In genomic region chr11:59226251-59226650, GRCm38 (mm10) we compare ENCODE assay signal across 8 mouse cellular contexts. TPM values are rescaled to one million over a fixed set of nuclear protein-coding genes. Genes with fewer than 3 reads are reported as not detected.
DNase-seq lines count a peak whose midpoint lies in the region; ATAC-seq lines count a peak whose summit lies in the region.

No protein-coding gene starts in this region.

- no peak for DNase-seq in heart, adult 9 months (ENCODE audit: low spot score in 2 of 2)
- no peak for DNase-seq in thymus, postnatal 36 days
- DNase-seq in urinary bladder, postnatal 4 days (ENCODE audit: low spot score in 2 of 2) = no peak
- no peak for DNase-seq in left cerebral cortex, adult 8-10 months (ENCODE audit: low spot score in 2 of 2)

- peak overlapping the region; percentile 88 for H3K4me2 ChIP-seq in heart, embryonic 14.5 days (ENCODE audit: low read length)
- peak overlapping the region; percentile 93 for H3K4me2 ChIP-seq in forebrain, embryonic 15.5 days (replicated peaks)

- H3K27ac ChIP-seq in heart, embryonic 14.5 days (replicated peaks in 1 of 2; ENCODE audit: control insufficient read depth in 1 of 2, insufficient read depth in 1 of 2, low read depth in 2 of 2, low read length in 2 of 2) = 0 out of 4 replicates have a peak overlapping the region, but pooled peaks of 1 of the 2 experiments have one; percentile 2
- 0 out of 2 replicates have a peak overlapping the region, but pooled peaks have one; percentile 2 for H3K27ac ChIP-seq in forebrain, embryonic 15.5 days (replicated peaks)
- H3K27ac ChIP-seq in macrophage = peak overlapping the region; percentile 96

- peak overlapping the region; percentile 89 to 99; a peak in 3 of 4 replicates for H3K4me3 ChIP-seq in heart, embryonic 14.5 days (ENCODE audit: control insufficient read depth in 1 of 2, insufficient read depth in 1 of 2, low read depth in 1 of 2, low read length in 2 of 2)
- peak overlapping the region; percentile 92 for H3K4me3 ChIP-seq in forebrain, embryonic 15.5 days
- peak overlapping the region; percentile 100 for H3K4me3 ChIP-seq in macrophage (ENCODE audit: inconsistent target)

- WGBS in heart, embryonic 14.5 days = 38% methylated on average over 3 of the region's 3 CpGs
- WGBS in forebrain, embryonic 15.5 days = 67% methylated on average over 3 of the region's 3 CpGs
- WGBS in macrophage (ENCODE audit: missing documents) = 35% methylated on average over 3 of the region's 3 CpGs

- ATAC-seq in heart, embryonic 14.5 days (ENCODE audit: insufficient number of reproducible peaks, insufficient read depth, low FRiP score, low read depth) = no peak
- peak; percentile 11 for ATAC-seq in CD4-positive, CD25-positive, alpha-beta regulatory T cell, adult 4 months
- no peak for ATAC-seq in forebrain, embryonic 15.5 days (replicated peaks)

- H3K9me3 ChIP-seq in heart, embryonic 14.5 days (ENCODE audit: control insufficient read depth, low read length) = no peaks in the 10 kb centered on the region
- no peaks in the 10 kb centered on the region for H3K9me3 ChIP-seq in forebrain, embryonic 15.5 days

- H3K27me3 ChIP-seq in heart, embryonic 14.5 days (ENCODE audit: control insufficient read depth, insufficient read depth, low read length) = no peaks in the 10 kb centered on the region
- no peaks in the 10 kb centered on the region for H3K27me3 ChIP-seq in forebrain, embryonic 15.5 days

- peaks cover 16% of the 10 kb centered on the region for H3K36me3 ChIP-seq in heart, embryonic 14.5 days (ENCODE audit: control insufficient read depth, insufficient read depth, low read length)
- H3K36me3 ChIP-seq in forebrain, embryonic 15.5 days = 0 out of 2 replicates have a peak, but pooled peaks cover 5% of the 10 kb centered on the region
- H3K36me3 ChIP-seq in macrophage (ENCODE audit: inconsistent target) = no peaks in the 10 kb centered on the region

- H3K4me1 ChIP-seq in heart, embryonic 14.5 days (ENCODE audit: control insufficient read depth in 2 of 2, insufficient read depth in 2 of 2, low read length in 2 of 2) = peaks cover 11 to 60% of the 10 kb centered on the region in 2 experiments
- H3K4me1 ChIP-seq in forebrain, embryonic 15.5 days = peaks cover 59% of the 10 kb centered on the region

- H3K79me2 ChIP-seq in macrophage (ENCODE audit: inconsistent target) = peaks cover 73% of the 10 kb centered on the region

- H3K9ac ChIP-seq in heart, embryonic 14.5 days (ENCODE audit: low read length) = peak overlapping the region; percentile 100
- H3K9ac ChIP-seq in forebrain, embryonic 15.5 days (replicated peaks) = peak overlapping the region; percentile 98

RNA-seq across cellular contexts. Expression of gene Arf1, which starts 1.8 kb away (rescaled TPM):
- polyA plus RNA-seq in heart, embryonic 14.5 days (2014; fragmentation: Nextera tagmentation; extraction: Ambion mirVana) = 556 and 557 TPM in 2 replicates
- 100 to 1,000 TPM; 324 to 440 TPM for polyA plus RNA-seq in CD4-positive, CD25-positive, alpha-beta regulatory T cell, adult 4 months (2017; shearing (Covaris generic))
- polyA plus RNA-seq in forebrain, embryonic 15.5 days (2015; fragmentation: Nextera tagmentation; extraction: Ambion mirVana) = 614 and 626 TPM in 2 replicates
- 10 to 100 TPM; 48.5 to 93.7 (median 68.4) TPM for total RNA-seq in macrophage (2018; cell fraction: chromatin; rRNA removed)
- 100 to 1,000 TPM; 423 to 499 (median 446) TPM for total RNA-seq in macrophage (2018; cell fraction: cytosol; rRNA removed)
- 100 to 1,000 TPM; 106 to 255 (median 168) TPM for total RNA-seq in macrophage (2018; cell fraction: nucleus; rRNA removed)
- polyA plus RNA-seq in macrophage (2018) = 397 to 494 TPM (median 402 TPM) in 3 replicates
- total RNA-seq in left cerebral cortex, adult 8-10 months (2022) = 100 to 1,000 TPM; 419 to 439 (median 436) TPM

RNA-seq across cellular contexts. Expression of gene 2310033P09Rik, which starts 18.1 kb away (rescaled TPM):
- 20.0 and 22.1 TPM in 2 replicates for polyA plus RNA-seq in heart, embryonic 14.5 days (2014; fragmentation: Nextera tagmentation; extraction: Ambion mirVana)
- polyA plus RNA-seq in CD4-positive, CD25-positive, alpha-beta regulatory T cell, adult 4 months (2017; shearing (Covaris generic)) = 10 to 100 TPM; 18.8 to 26.1 TPM
- 27.8 and 31.5 TPM in 2 replicates for polyA plus RNA-seq in forebrain, embryonic 15.5 days (2015; fragmentation: Nextera tagmentation; extraction: Ambion mirVana)
- 10 to 100 TPM; 16.8 to 35.6 (median 21.2) TPM for total RNA-seq in macrophage (2018; cell fraction: chromatin; rRNA removed)
- total RNA-seq in macrophage (2018; cell fraction: cytosol; rRNA removed) = 10 to 100 TPM; 14.8 to 21.8 (median 19.4) TPM
- 10 to 100 TPM in 25 of 26 experiments, 1 to 10 TPM in 1; 9.3 to 24.0 (median 16.8) TPM for total RNA-seq in macrophage (2018; cell fraction: nucleus; rRNA removed)
- 17.8 to 25.4 TPM (median 20.3 TPM) in 3 replicates for polyA plus RNA-seq in macrophage (2018)
- total RNA-seq in left cerebral cortex, adult 8-10 months (2022) = 10 to 100 TPM; 19.1 to 24.6 (median 20.4) TPM

RNA-seq across cellular contexts. Expression of gene Mrpl55, which starts 24.0 kb away (rescaled TPM):
- polyA plus RNA-seq in heart, embryonic 14.5 days (2014; fragmentation: Nextera tagmentation; extraction: Ambion mirVana) = 131 and 133 TPM in 2 replicates
- polyA plus RNA-seq in CD4-positive, CD25-positive, alpha-beta regulatory T cell, adult 4 months (2017; shearing (Covaris generic)) = 10 to 100 TPM; 57.0 to 62.4 TPM
- 95.4 and 96.1 TPM in 2 replicates for polyA plus RNA-seq in forebrain, embryonic 15.5 days (2015; fragmentation: Nextera tagmentation; extraction: Ambion mirVana)
- 10 to 100 TPM in 2 of 26 experiments, 1 to 10 TPM in 22, not detected in 2; 1.8 to 11.9 (median 3.7) TPM for total RNA-seq in macrophage (2018; cell fraction: chromatin; rRNA removed)
- 10 to 100 TPM; 17.6 to 40.7 (median 26.7) TPM for total RNA-seq in macrophage (2018; cell fraction: cytosol; rRNA removed)
- 10 to 100 TPM in 12 of 26 experiments, 1 to 10 TPM in 14; 2.6 to 18.4 (median 9.0) TPM for total RNA-seq in macrophage (2018; cell fraction: nucleus; rRNA removed)
- 17.9 to 36.6 TPM (median 21.0 TPM) in 3 replicates for polyA plus RNA-seq in macrophage (2018)
- 10 to 100 TPM; 35.4 to 42.3 (median 39.2) TPM for total RNA-seq in left cerebral cortex, adult 8-10 months (2022)

RNA-seq across cellular contexts. Expression of gene Guk1, which starts 34.2 kb away (rescaled TPM):
- polyA plus RNA-seq in heart, embryonic 14.5 days (2014; fragmentation: Nextera tagmentation; extraction: Ambion mirVana) = 133 and 136 TPM in 2 replicates
- polyA plus RNA-seq in CD4-positive, CD25-positive, alpha-beta regulatory T cell, adult 4 months (2017; shearing (Covaris generic)) = 10 to 100 TPM; 63.6 to 67.4 TPM
- polyA plus RNA-seq in forebrain, embryonic 15.5 days (2015; fragmentation: Nextera tagmentation; extraction: Ambion mirVana) = 176 and 183 TPM in 2 replicates
- total RNA-seq in macrophage (2018; cell fraction: chromatin; rRNA removed) = 10 to 100 TPM in 5 of 26 experiments, 1 to 10 TPM in 19, not detected in 2; 1.2 to 37.4 (median 7.1) TPM
- total RNA-seq in macrophage (2018; cell fraction: cytosol; rRNA removed) = 10 to 100 TPM; 10.6 to 26.0 (median 16.0) TPM
- total RNA-seq in macrophage (2018; cell fraction: nucleus; rRNA removed) = 10 to 100 TPM in 5 of 26 experiments, 1 to 10 TPM in 21; 3.5 to 30.5 (median 6.5) TPM
- 11.6 to 29.1 TPM (median 24.4 TPM) in 3 replicates for polyA plus RNA-seq in macrophage (2018)
- total RNA-seq in left cerebral cortex, adult 8-10 months (2022) = 100 to 1,000 TPM; 137 to 150 (median 141) TPM

RNA-seq across cellular contexts. Expression of gene Gjc2, which starts 43.2 kb away (rescaled TPM):
- 0.23 and 0.39 TPM in 2 replicates for polyA plus RNA-seq in heart, embryonic 14.5 days (2014; fragmentation: Nextera tagmentation; extraction: Ambion mirVana)
- not detected for polyA plus RNA-seq in CD4-positive, CD25-positive, alpha-beta regulatory T cell, adult 4 months (2017; shearing (Covaris generic))
- 0.11 and 0.20 TPM in 2 replicates for polyA plus RNA-seq in forebrain, embryonic 15.5 days (2015; fragmentation: Nextera tagmentation; extraction: Ambion mirVana)
- not detected for total RNA-seq in macrophage (2018; cell fraction: chromatin; rRNA removed)
- total RNA-seq in macrophage (2018; cell fraction: cytosol; rRNA removed) = not detected
- under 1 TPM in 1 of 26 experiments, not detected in 25; 0.44 TPM for total RNA-seq in macrophage (2018; cell fraction: nucleus; rRNA removed)
- not detected in 3 replicates for polyA plus RNA-seq in macrophage (2018)
- total RNA-seq in left cerebral cortex, adult 8-10 months (2022) = 10 to 100 TPM; 13.7 to 17.5 (median 16.0) TPM
